Mouse (Mus musculus) adrenal gland, adult 2 months (tissue): ENCODE results near the gene Cenpq. TPM values are rescaled to one million over a fixed set of nuclear protein-coding genes. Genes with fewer than 3 reads are reported as not detected.
A peak's percentile ranks its signal among the peaks of the same experiment; 100 is the strongest.

Experiments
- DNase-seq: peaks from one replicate; pipeline ENCODE4 v3.0.0; 2021
- long read RNA-seq: library from polyadenylated mRNA; stranded (forward); transcript quantifications from one replicate; pipeline ENCODE4 v2.0.0, GENCODE M21; 2021
- polyA plus RNA-seq: library from polyadenylated mRNA; depleted of rRNA; stranded (reverse); fragments of >200 nt; gene quantifications from 2 replicates; pipeline ENCODE4 v1.2.3, GENCODE M21; 2012; rRNA removed
- total RNA-seq, 2 experiments: library from RNA; stranded (reverse); gene quantifications; 2 replicates each; pipeline ENCODE4 v1.2.3; 2021

Cenpq gene
- total RNA-seq (1 to 10 TPM; 7.8 to 8.7 TPM), polyA plus RNA-seq (0.29 and 0.65 TPM in 2 replicates)
- long read RNA-seq, transcript Cenpq-201 (9 exons, 1,942 nt): major isoform, 10 of 10 reads
- long read RNA-seq, partial matches to known transcripts: 0 of 10 reads
- long read RNA-seq, other reads (novel, unspliced or antisense): 0 of 10 reads

GRCm38 (mm10) chr17:40934420-40935231, at the start of gene Cenpq, which contains the start of gene Mut:
TSS of gene Cenpq (minus strand) at chr17:40935047.
TSS of gene Mut (plus strand) at chr17:40934685.
- DNase-seq: peak; percentile 99

DNA sequence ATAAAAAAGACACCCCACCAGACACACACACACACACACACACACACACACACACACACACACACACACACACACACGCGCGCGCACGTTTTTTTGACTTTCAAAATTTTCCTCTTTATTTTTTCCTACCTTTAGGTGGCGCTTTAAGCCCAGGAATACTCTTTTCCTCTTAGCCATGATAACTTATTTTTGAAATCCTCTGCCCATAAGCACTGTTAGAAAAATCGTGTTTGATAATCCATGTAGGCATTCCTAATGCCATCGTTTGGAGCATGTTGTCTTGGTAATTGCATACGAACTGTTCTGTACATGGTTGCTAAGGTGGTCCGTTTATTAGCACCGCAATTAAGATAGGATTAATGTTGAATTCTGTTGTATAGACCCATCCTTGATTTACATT, 43.1 kb upstream of the Cenpq start:
- no peak for DNase-seq

GRCm38 (mm10) chr17:40948518-40948917, 13.7 kb upstream of the Cenpq start:
- DNase-seq: peak; percentile 75

DNA sequence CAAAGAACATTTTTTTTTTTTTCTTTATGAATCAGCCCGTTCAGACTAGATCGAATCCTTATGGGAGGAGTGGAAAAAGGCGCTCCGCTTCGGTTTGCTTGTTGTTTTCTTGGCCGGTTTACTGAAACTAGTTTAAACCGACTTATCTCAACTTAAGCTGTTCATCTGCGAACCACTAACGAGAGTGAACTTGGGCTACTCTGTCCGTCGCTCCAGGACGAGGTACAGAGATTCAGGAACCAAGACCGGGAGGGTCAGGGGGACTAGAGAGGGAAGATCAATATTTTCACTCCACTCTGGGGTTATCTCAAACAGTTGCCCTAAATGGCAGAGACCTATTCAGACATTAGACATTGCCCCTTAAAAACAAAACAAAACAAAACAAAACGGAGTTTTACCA, 862 bp downstream of the Cenpq start:
- no peak for DNase-seq

DNA sequence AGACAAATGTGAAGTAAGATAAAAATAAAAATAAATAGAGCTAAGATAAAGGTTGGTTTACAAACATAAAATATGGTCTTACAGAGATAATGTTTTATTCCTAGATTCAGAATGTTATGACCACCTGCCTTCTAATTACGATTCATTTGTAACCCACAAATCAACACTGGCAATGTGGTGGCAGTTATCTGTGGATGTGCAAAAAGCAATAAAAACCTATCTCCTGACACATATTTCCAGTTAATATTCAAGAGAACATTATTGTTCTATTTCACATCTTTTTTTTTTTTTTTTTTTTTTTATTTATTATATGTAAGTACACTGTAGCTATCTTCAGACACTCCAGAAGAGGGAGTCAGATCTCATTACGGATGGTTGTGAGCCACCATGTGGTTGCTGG, 19.3 kb downstream of the Cenpq start:
- DNase-seq: no peak

- no peak for DNase-seq
Observed at GRCm38 (mm10) chr17:40914250-40914649, 20.6 kb downstream of the Cenpq start, which contains the start of gene Glyatl3. TSS of gene Glyatl3 (minus strand) at chr17:40914350.

DNA sequence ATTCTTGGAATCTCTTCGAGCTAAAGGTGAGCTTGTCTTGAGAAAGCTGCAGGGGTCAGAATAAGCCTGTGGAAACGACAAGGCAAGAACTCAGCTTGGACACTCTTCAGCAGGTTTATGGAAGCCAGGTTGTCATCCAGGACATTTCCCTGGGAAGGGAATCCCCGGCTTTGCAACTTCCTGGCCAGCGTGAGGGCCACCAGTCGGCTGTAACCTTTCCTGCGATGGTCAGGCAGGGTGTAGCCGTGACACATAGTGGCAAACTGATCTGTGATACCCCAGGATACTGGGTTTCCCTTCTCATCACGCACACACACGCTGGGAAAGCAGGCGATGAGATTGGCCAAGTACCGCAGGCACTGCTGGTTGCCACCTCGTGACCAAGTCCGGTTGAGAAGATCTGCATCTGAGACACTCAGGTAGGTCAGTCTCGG, 30.1 kb downstream of the Cenpq start:
- DNase-seq: peak; percentile 5

DNA sequence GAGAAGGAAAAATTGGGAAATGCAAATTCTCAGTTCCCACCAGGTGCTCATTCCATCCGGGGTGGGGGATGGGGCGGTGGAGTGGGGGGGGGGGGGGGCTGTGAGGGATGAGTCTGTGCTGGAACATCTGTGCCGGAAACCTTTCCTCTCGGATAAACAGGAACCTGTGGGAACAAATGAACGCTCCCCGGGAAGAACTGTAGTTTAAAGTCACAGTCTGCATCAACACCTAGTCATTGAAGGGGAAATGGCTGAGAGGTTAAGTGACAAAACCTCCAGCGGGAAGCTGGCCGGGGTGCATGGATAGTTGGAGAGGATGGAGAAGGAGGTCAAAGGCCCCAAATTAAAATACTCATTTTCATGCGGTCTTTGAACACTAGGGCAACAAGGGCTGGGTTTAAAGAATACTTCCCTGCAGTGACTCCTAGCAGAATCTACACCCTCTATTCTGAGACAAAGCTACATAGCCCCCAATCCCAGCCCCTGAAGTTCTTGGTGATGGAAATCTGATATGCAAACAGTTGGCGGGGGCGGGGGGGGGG, 30.7 kb downstream of the Cenpq start:
- DNase-seq: no peak

DNA sequence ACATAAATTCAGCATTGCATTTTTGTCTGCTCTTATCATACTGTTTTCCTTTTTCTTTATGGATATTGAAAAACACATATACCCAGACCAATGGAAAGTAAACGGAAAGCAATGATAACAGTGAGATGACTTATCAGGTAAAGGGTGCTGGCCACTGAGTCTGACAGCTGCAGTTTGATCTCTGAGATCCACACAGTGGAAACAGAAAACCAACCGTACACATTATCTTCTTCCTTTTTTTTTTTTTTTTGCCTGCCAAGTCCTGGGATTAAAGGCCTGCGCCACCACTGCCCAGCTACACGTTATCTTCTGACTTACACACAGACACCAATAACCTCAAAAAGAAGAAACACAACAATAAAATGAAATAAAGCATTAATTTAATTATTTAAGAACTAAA, 31.5 kb downstream of the Cenpq start:
- DNase-seq: no peak

GRCm38 (mm10) chr17:40899783-40900363, 35.0 kb downstream of the Cenpq start:
- DNase-seq: no peak

DNA sequence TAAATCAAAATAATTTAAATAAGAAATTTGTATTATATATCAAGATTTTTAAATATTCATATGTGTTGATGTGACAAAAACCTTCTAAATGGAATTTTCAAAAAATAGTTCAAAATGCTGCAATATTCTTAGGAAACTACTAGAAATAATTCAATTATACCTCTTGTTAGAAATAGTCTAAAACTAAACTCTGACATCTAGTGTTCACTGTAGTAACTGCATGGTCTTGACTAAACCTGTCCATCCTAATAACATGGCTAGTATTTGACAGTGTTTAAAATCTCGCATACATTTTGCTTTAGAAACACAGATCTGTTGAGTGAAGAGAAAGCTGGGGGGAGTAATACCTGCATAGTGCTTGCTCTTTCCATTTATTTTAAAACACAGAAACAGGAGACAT, 38.0 kb downstream of the Cenpq start:
- DNase-seq: no peak

- DNase-seq: no peak
Observed at GRCm38 (mm10) chr17:40887849-40888536, 46.9 kb downstream of the Cenpq start.

DNA sequence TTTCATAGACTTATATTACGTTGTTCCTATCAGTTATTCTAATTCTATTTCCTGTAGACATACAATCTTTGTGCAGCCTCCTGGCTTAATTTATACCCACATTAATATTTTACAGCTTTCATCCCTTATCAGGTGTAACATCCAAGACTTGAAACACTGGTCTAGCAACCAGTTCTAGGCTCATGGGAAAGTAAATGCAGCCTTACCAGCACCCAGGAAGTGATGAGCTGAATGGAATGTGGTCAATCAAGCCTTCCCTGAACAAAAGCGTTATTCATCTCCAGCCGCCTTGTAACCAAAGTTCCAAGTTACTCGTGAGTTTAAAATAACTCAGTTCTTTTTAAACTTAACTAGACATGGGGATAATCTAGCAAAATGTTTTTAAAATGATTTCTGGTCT, 49.7 kb downstream of the Cenpq start:
- no peak for DNase-seq

DNA sequence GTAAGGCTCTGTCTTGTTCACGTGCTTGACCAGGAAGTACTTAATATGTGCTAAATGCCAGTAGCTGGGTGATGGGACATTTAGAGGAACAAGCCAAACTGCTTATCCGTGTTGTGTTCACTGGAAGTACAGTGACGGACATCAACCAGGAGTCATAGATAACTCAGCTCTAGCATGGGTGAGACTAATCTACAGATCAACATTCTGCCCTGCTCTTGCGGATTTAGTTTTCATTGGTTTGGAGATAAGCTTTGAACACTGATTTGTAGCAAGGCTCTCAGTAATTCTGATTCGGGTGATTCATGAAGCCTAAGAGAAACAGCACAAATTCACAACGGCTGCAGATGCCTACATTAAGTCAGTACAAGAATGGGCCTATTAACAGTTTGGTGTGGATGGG, 52.7 kb downstream of the Cenpq start:
- no peak for DNase-seq

GRCm38 (mm10) chr17:40879924-40880691, 54.7 kb downstream of the Cenpq start, which contains the start of gene 9130008F23Rik:
TSS of gene 9130008F23Rik (minus strand) at chr17:40880559.
- peak; percentile 69 for DNase-seq

DNA sequence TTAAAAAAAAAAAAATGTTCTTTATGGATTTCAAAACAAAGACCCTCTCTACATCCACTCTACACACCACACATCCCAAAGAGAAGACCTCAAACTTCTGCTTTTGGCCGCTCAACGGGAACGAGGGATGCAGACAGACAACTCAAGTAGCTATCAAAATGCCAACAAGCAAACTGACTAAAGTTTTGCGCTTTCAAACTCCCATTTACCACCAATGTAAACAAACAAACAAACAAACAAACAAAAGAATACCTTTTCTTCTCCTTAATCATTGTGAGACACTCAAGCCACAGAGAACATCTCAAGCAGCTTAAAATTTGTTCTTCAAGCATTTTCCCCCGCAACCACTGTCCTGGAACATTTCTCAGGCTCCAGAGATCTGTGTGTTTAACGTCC, 55.3 kb downstream of the Cenpq start:
- no peak for DNase-seq

DNA sequence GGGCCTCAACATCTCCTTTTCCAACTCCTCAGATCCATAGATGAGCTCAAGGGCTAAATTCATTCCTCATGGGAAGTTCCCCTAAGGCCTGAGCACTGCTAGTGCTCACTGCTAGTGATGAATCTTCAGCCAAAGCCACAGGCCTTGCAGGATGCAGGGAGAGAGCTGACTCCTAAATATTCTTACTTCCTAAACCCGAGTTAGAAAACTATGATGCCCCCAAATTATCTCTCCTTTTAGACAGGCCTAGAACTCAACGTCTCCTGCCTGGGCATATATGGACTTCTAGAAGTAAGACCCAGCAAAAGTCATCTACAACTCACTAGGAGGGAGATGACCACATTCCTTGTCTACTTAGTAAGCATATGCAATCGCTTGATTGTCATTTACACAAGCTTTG, 57.1 kb downstream of the Cenpq start:
- no peak for DNase-seq

- no peak for DNase-seq
Observed at GRCm38 (mm10) chr17:40875568-40875967, 59.3 kb downstream of the Cenpq start.

- no peak for DNase-seq
Observed at GRCm38 (mm10) chr17:40874701-40875100, 60.1 kb downstream of the Cenpq start.

GRCm38 (mm10) chr17:40873582-40874011, 61.2 kb downstream of the Cenpq start:
- DNase-seq: peak; percentile 31
